Mouse (Mus musculus) olfactory bulb, adult 2 months (tissue): ENCODE data around the gene Igf1r.

Source experiments
- CTCF ChIP-seq: fragments of 200-500 bp; IDR thresholded peaks from 2 replicates; pipeline ENCODE4 v1.5.1; 2012; ENCODE audit warnings: low read depth, mild to moderate bottlenecking, low read length, moderate library complexity; ENCODE audit not compliant: insufficient read depth
- POLR2A ChIP-seq: fragments of 200-500 bp; IDR thresholded peaks from 2 replicates; pipeline ENCODE4 v1.6.1; 2012; ENCODE audit warnings: mild to moderate bottlenecking, low read depth, low read length, moderate library complexity; ENCODE audit not compliant: insufficient read depth

GRCm38 (mm10) chr7:68275838-68276731, 323.5 kb downstream of the Igf1r start:
- TF ChIP-seq CTCF = no peak
- TF ChIP-seq POLR2A = no peak
